Mouse (Mus musculus) gastrocnemius, postnatal 4 days (tissue): ENCODE results near the gene Gls. TPM values are rescaled to one million over a fixed set of nuclear protein-coding genes. Genes with fewer than 3 reads are reported as not detected.

Experiments
- DNase-seq, 2 experiments: peaks; one replicate each; pipeline ENCODE4 v3.0.0; 2021 to 2022; ENCODE audit warnings: low spot score in 2 of 2, mixed read lengths in 2 of 2
- long read RNA-seq, 2 experiments: library from polyadenylated mRNA; stranded (forward); transcript quantifications; one replicate each; pipeline ENCODE4 v2.0.0; 2021
- total RNA-seq, 2 experiments: library from RNA; stranded (reverse); gene quantifications; 2 replicates each; pipeline ENCODE4 v1.2.3; 2021

The Gls gene
- 10 to 100 TPM; 60.2 to 71.3 TPM for total RNA-seq
- long read RNA-seq, experiment 1, full-length matches to known transcripts = 9 of 17 reads
- long read RNA-seq, experiment 1, partial matches to known transcripts = 2 of 17 reads
- long read RNA-seq, experiment 1, other reads (novel, unspliced or antisense) = 6 of 17 reads
- long read RNA-seq, experiment 2, full-length matches to known transcripts = 12 of 15 reads
- long read RNA-seq, experiment 2, partial matches to known transcripts = 2 of 15 reads
- long read RNA-seq, experiment 2, other reads (novel, unspliced or antisense) = 1 of 15 reads

GRCm38 (mm10) chr1:52233143-52233713 is at the start of gene Gls:
Gls (minus strand) TSS chr1:52233232.
- DNase-seq = peak; percentile 91 to 96

GRCm38 (mm10) chr1:52279831-52280595 is 47.0 kb upstream of the Gls start:
- no peak for DNase-seq

- DNase-seq = no peak
These were observed 46.3 kb upstream of the Gls start for GRCm38 (mm10) chr1:52279331-52279730.

GRCm38 (mm10) chr1:52278073-52278472 is 45.0 kb upstream of the Gls start:
- no peak for DNase-seq

GRCm38 (mm10) chr1:52274210-52274609 is 41.2 kb upstream of the Gls start:
- DNase-seq = no peak

GRCm38 (mm10) chr1:52272018-52272678 is 39.1 kb upstream of the Gls start:
- no peak for DNase-seq

- DNase-seq = no peak
These were observed 37.3 kb upstream of the Gls start for GRCm38 (mm10) chr1:52270354-52270753.

- DNase-seq = no peak
These were observed 36.6 kb upstream of the Gls start for GRCm38 (mm10) chr1:52269596-52269995.

- no peak for DNase-seq
These were observed 35.0 kb upstream of the Gls start for GRCm38 (mm10) chr1:52268006-52268405.

- peak; percentile 25 to 57 for DNase-seq
These were observed 34.6 kb upstream of the Gls start for GRCm38 (mm10) chr1:52267606-52268005.

- no peak for DNase-seq
These were observed 33.0 kb upstream of the Gls start for GRCm38 (mm10) chr1:52265886-52266516.

GRCm38 (mm10) chr1:52264290-52264689 is 31.3 kb upstream of the Gls start:
- DNase-seq = no peak

- DNase-seq = no peak
These were observed 27.5 kb upstream of the Gls start for GRCm38 (mm10) chr1:52260354-52261090.

GRCm38 (mm10) chr1:52258006-52258749 is 25.1 kb upstream of the Gls start:
- no peak for DNase-seq

GRCm38 (mm10) chr1:52256916-52257315 is 23.9 kb upstream of the Gls start:
- DNase-seq = no peak

GRCm38 (mm10) chr1:52256194-52256593 is 23.2 kb upstream of the Gls start:
- no peak for DNase-seq

GRCm38 (mm10) chr1:52254411-52254810 is 21.4 kb upstream of the Gls start:
- no peak for DNase-seq

GRCm38 (mm10) chr1:52253386-52253785 is 20.4 kb upstream of the Gls start:
- DNase-seq = no peak

GRCm38 (mm10) chr1:52252447-52252846 is 19.4 kb upstream of the Gls start:
- no peak for DNase-seq
